16 mouse cellular contexts compared by ENCODE assay signal in genomic region chr1:129057182-129057581, GRCm38 (mm10).
DNase-seq lines count a peak whose midpoint lies in the region; ATAC-seq and TF ChIP-seq lines count a peak whose summit lies in the region.
"Had no signal": no experiment of that assay in that cellular context is flagged by ENCODE, and none has a peak within 500 bp of the region (broad histone marks: within the 10 kb centered on the region; RNA-seq: fewer than 3 reads in every experiment).

No protein-coding gene starts in this region.

- H3K36me3 ChIP-seq in midbrain, embryonic 15.5 days (replicated peaks): no peaks in the 10 kb centered on the region
- H3K36me3 ChIP-seq: embryonic facial prominence, embryonic 12.5 days; forebrain, embryonic 10.5 days had no signal

- H3K4me3 ChIP-seq in gastrocnemius, adult 2 months: no peak overlapping the region
- H3K4me3 ChIP-seq in midbrain, embryonic 15.5 days: no peak overlapping the region
- H3K4me3 ChIP-seq: embryonic facial prominence, embryonic 12.5 days; forebrain, embryonic 10.5 days; myocyte had no signal

- intact Hi-C loops in gastrocnemius, adult 2 months (cut with DNase I): no loop called here
- intact Hi-C loops in heart, postnatal 25 days (cut with DNase I): no loop called here

- ATAC-seq in midbrain, embryonic 15.5 days (replicated peaks): no peak
- ATAC-seq: activated CD4-positive, CD25-positive, alpha-beta regulatory T cell, adult 4 months; intestine, postnatal 0 days had no signal

- no peaks in the 10 kb centered on the region for H3K9me3 ChIP-seq in midbrain, embryonic 15.5 days
- H3K9me3 ChIP-seq: embryonic facial prominence, embryonic 12.5 days; forebrain, embryonic 10.5 days had no signal

- H3K27me3 ChIP-seq in midbrain, embryonic 15.5 days (replicated peaks): no peaks in the 10 kb centered on the region
- H3K27me3 ChIP-seq: embryonic facial prominence, embryonic 12.5 days had no signal

- H3K27ac ChIP-seq in gastrocnemius, adult 2 months: no peak overlapping the region
- no peak overlapping the region for H3K27ac ChIP-seq in midbrain, embryonic 15.5 days
- H3K27ac ChIP-seq: embryonic facial prominence, embryonic 12.5 days; forebrain, embryonic 10.5 days had no signal

- no peak for TF ChIP-seq CTCF in gastrocnemius, adult 2 months (IDR thresholded peaks at IDR 0.05)

- H3K9ac ChIP-seq in midbrain, embryonic 15.5 days: no peak overlapping the region
- H3K9ac ChIP-seq: embryonic facial prominence, embryonic 12.5 days had no signal

- no peak overlapping the region for H3K4me2 ChIP-seq in midbrain, embryonic 15.5 days
- H3K4me2 ChIP-seq: embryonic facial prominence, embryonic 12.5 days had no signal

- no peaks in the 10 kb centered on the region for H3K4me1 ChIP-seq in midbrain, embryonic 15.5 days
- H3K4me1 ChIP-seq: embryonic facial prominence, embryonic 12.5 days; forebrain, embryonic 10.5 days had no signal

- peak; percentile 23 for DNase-seq in gastrocnemius, adult 2 months
- DNase-seq in gastrocnemius, adult 18-20 months (ENCODE audit: low spot score): no peak
- peak; percentile 10 for DNase-seq in ovary, postnatal 14 days (ENCODE audit: low spot score)
- DNase-seq in ovary, adult 18-20 months (ENCODE audit: low spot score): no peak
- DNase-seq in heart, postnatal 25 days (ENCODE audit: low spot score): peak; percentile 36
- no peak for DNase-seq in neural tube, embryonic 10.5 days (ENCODE audit: extremely low spot score, low spot score)
- DNase-seq in urinary bladder, adult 2 months (ENCODE audit: low spot score): no peak
- DNase-seq: cerebellum, adult 9-11 months; liver; thymus, postnatal 4 days had no signal

- 87% methylated on average over 6 of the region's 6 CpGs for WGBS in midbrain, embryonic 15.5 days

Comparison
In these comparisons a context has a peak if more than half of its experiments do, and no peak if none do; other contexts are left out.
1. DNase-seq: peak in gastrocnemius, adult 2 months (single experiment), ovary, postnatal 14 days (single experiment) and heart, postnatal 25 days (single experiment); none in gastrocnemius, adult 18-20 months (single experiment), ovary, adult 18-20 months (single experiment), neural tube, embryonic 10.5 days (single experiment) and urinary bladder, adult 2 months (single experiment).